Mouse (Mus musculus) ovary, postnatal 14 days (tissue): ENCODE data around the gene Nup98.

Experiments
- DNase-seq: peaks from one replicate; pipeline ENCODE4 v3.0.0; 2022; ENCODE audit warnings: low spot score

Nup98 gene

DNA sequence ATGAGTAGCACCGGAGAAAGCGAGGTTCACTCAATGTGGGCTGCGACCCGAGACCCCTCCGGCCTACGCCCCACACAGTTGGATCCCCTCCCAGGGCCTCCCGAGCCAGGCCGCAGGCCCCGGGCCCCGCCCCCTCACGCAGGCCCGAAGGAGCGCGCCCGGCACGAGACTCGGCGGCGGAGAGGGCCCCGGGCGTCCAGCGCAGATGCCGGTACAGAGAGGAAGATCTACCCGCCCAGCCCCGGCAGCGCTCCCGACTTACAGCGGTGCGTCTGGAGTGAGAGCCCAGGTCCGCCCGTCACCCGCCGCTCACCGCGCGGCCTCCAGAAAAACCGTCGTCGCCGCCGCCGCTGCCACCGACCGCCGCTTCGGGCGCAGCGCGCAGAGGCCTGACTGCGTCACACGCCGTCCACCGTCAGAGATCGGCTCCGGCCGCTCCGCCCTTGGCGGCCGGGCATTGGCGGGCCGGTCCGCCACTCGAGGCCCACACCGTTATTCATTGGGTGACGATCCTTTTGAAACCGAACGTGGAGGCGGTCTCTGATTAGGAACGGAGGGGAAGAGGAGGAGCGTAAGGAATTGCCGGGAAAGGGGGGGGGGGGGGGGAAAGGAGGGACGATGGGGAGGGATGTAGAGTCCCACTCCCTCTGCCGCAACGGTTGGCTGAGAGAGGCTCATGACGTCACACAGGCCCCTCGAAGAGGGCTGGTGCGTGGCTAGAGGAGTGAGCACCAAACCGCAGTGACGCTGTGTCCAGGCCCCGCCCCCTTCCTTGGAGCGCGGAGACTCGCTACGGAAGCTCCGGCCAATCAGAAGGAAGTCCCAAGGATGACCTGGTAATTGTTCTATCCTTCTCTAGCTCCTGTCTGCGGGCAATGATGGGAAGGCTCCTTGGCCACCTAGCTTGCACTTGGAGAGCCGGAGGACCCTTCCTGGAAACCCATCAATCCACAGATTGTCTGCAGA is at the start of gene Nup98, which contains the start of gene Pgap2:
Gene Nup98, minus strand, starts transcription at position 421 of the 966 bp plus-strand sequence.
Gene Pgap2, plus strand, starts transcription at position 453 of the 966 bp plus-strand sequence.
- DNase-seq = peak; percentile 96

DNA sequence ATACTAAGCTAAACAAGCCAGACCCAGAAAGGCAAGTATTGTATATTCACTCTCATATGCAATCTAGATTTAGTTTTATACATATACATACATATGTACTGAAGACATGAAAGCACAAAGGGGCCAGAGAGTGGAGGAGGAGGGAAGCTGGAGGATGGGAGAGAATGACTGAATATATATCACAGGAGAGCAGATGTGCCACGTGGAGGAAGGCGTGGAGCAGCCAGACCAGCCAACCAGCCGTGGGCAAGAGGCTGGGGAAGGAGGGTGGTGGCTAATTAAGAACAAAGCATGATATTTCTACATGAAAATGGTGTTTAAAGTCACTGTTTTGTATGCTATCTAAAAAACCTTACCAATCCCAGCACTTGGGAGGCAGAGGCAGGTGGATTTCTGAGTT is 48.8 kb upstream of the Nup98 start:
- DNase-seq = no peak

DNA sequence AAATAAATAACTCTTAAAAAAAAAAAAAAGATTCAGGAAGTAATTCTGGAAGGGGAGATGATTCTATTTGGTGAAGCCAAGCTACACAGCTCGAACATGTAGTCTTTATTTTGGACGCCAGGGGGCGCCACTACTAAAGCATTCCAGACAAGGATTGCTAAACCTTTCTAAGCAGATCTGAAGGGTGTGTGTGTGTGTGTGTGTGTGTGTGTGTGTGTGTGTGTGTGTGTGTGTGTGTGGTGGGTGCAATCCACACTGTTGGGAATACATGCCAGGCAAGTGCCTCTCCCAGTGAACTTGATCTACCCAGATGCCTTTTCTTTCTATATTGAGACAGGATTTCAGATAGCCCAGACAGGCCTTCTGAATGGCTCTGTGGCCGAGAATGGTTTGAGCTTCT is 48.2 kb upstream of the Nup98 start:
- DNase-seq = peak; percentile 79

DNA sequence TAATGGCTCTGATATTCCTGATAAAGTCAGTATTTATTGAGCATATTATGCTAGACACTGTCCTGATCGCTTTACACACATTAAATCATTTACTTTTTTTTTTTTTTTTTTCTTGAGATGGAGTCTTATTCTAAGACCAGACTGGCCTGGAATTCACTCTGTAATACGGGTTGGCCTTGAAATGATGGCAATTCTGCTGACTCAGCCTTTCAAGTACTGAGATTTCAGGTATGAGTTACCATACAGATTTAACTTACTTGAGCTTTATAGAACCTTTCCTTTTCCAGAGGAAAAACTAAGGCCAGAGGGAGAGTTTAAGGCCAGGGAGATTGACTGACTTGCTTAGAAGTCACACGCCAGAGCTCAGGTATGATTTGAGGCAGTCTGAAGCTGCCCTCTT is 46.7 kb upstream of the Nup98 start:
- no peak for DNase-seq

DNA sequence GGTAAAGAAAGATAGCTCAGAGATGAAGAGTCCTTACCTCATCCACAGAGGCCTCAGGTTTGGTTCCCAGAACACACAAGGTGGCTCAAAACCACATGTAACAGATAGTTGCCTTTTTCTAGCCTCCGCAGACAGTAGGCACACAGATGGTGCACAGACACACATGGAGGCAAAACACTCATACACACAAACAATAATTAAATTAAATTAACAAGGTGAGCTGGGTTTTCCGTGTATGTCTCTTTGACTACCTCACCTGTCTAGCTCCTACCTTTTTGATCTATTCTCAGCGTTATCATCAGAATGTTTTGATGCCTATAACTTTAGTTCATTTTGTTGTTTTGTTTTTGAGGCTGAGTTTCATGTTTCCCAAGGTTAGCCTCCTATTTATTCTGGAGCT is 46.0 kb upstream of the Nup98 start, which contains the start of gene Rhog:
Gene Rhog, minus strand, starts transcription at position 101 of the 400 bp plus-strand sequence.
- no peak for DNase-seq

DNA sequence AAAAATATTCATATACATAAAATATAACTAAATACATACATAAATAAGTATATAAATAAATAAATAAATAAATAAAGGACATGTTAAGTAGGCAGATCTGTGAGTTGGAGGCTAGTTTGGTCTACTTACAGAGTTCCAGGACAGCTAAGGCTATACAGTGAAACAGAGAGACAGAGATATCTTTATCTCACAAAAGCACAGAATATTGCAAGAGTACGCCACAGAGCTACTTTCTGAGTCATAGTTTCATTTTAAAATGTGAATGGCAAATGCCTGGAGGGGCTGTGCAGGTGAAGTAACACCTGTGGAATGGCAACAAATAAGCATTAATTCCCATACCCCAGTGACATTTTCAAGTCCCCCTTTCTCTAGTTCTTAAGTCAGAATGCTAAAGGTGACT is 43.7 kb upstream of the Nup98 start:
- no peak for DNase-seq

DNA sequence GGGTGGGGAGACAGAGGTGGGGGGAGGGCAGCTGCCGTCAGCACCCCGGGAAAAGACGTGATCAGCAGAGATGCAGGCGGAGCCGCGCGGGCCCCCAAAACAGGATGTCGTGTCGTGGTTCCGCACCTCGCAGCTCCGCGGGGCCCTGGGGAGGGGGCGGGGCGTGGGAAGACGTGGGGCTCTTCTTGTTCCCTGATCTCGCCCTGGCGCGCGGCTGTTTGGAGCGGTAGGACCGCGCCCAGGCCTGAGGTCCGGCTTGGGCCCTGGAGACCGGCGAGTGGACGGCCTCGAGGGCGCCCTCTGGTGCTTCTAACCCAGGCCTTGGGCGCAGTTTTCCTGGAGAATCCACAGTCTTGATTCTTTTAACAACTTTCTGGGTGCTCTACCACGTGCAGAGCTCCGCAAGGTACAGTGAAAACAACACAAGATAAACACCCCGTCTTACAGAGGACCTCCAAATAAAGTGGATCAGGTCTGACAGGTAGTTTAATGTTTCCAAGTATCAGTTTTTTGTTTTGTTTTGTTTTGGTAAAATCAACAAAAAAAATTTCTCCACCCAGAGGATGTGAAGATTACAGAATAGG is 40.7 kb upstream of the Nup98 start:
- peak; percentile 88 for DNase-seq

DNA sequence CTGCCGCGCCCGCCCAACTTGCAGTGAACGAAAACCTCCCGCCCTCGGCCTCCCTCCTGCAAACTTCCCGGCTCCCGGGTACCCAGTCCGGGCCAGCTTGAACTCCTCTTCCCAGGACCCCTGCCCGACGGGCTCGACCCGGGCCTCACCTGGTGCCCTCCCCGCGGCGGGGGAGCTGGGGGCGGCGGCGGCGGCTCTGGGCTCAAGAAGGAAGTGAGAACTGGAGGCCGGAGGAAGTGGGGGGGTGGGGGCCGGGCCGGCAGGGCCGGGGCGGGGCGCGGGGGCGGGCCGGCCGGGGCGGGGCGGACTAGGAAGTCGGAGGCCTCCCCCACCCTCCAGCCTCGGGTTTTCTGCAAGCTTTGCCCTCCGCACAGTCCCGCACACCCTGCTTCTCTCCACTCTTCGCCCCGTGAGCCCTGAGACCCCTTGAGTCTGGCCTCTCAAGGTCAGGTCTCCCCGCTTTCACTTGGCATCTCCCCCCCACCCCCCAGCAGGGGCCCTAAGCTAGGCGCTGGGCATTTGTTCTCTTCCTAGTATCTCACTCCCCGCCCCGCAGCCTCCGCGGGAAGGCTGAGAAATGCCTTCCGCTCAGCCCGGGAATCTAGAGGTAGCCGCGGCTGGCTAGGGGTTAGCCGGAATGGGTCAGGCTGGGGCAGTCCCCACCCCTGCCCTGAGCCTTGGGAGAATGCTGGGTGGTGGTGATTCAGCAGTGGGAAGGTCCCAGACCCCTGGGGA is 40.1 kb upstream of the Nup98 start:
- peak; percentile 61 for DNase-seq

DNA sequence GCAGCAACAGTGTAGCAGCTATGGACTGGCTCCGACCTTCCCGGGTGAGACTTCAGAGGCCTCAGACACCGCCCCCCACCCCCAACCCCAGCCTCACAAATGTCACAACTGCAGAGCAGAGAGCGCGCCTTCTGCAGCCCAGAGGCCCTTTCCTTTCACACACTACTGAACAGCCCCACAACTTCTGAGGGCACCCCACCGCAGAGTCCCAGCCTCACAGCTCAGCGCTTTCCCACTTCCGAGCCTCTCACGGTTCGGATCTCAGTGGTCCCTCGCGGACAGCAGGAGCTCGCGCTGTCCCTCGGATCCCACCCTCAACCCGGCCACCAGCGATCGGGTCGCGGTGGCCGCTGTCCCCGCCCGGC is 39.5 kb upstream of the Nup98 start:
- DNase-seq = no peak

DNA sequence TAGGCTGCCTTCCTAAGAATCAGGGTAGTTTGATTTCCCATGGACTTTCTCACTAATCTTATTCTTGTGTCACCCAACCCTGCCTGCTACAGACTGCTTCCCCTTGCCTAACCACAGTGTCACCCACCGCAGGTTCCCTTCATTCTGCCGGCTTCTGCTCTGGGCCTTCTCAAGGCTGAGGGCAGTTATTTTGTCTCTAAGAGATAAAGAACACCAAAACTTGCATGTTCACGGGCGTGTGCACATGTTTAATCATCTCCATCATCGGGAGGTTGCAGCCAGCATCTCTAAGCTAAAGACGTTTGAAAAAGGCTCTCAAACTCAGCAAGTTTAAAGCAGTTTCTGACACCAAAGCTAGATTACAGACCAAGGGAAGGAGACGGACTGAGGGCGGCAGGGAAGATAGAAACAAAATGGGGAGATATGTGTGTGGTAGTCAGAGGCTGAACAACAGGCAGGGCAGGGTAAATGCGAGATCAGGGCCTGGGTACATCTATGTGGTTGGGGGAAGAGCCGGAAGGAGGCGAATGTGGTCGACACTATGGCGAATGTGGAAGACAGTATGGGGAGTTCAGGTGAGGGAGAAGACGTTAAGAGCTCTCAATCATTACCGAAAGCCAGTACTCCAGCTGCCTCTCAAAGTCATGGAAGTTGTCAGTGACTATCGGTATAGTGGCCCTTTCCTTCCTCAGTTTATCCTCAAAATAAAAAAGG is 38.9 kb upstream of the Nup98 start:
- DNase-seq = no peak

DNA sequence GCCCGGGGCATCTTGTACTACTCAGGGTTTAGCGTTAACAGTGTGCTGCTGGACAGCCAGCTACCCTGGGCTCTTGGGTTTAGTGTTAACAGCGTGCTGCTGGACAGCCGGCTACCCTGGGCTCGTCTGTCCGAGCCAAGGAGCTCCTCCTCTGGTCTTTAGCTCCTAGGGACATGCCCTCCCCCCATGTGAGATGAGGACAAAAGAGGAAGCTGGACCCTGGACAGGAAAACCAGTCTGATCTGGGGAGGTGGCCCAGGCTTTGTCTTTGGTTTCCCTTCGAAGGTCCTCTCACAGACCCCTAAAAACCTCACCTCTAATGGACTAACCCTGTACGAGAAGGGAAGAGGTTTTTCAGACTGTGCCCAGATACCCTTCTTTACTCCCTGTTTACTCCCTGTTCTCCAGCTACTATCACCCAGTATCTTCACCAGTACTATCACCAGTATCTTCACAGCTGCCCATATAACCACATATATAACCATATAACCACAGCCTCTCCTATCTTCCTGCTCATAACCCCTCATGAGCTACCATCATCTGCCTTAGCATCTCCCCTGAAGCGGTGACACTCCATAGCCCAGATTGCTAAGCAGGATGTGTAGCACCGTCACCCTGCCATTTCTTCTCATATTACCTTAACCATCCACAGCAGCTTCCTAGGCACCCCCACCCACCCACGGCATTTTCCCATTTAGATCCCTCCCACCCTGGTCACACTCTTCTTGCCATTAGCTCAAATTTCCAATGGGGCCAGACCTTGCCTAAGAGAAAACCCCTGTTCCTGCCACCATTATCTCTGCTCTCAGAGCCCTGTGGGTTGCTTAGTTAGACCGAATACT is 37.2 kb upstream of the Nup98 start:
- DNase-seq = no peak

DNA sequence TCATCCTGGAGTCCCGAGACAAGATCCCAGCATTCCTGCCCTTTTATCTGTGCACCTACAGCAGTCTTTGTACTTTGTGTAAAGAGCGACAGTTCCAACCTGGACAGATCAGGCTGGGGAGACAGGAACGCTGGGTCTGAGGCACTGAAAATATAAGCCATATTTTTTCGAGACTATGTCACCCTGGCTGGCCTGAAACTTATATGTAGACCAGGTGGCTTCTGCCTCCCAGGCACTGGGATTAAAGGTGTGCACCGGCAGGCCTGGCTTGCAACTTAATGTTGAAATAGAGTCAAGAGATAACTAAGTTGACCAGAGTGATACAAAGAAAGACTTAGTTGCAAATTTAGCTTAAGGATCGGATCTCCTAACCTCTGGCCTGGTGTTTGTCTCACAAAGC is 36.3 kb upstream of the Nup98 start:
- no peak for DNase-seq

DNA sequence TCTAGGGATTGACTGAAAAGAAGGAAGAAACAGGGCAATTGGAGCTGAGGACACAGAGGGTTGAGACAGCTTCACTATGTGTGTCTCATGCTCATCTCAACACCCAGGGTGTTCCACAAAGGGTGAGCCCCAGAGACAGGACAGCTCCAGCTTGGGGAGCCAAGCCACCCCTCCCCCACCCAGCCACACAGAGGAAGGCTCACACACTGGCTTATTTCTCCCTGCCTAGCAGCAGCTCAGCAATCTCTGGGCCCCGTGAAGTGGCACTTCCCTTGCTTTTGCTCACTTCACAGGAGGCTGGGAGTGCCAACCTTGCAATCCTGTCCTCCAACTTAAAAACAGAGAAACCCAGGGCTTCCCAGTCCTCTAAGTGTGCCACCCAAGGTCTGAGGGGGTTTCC is 35.8 kb upstream of the Nup98 start:
- DNase-seq = no peak

DNA sequence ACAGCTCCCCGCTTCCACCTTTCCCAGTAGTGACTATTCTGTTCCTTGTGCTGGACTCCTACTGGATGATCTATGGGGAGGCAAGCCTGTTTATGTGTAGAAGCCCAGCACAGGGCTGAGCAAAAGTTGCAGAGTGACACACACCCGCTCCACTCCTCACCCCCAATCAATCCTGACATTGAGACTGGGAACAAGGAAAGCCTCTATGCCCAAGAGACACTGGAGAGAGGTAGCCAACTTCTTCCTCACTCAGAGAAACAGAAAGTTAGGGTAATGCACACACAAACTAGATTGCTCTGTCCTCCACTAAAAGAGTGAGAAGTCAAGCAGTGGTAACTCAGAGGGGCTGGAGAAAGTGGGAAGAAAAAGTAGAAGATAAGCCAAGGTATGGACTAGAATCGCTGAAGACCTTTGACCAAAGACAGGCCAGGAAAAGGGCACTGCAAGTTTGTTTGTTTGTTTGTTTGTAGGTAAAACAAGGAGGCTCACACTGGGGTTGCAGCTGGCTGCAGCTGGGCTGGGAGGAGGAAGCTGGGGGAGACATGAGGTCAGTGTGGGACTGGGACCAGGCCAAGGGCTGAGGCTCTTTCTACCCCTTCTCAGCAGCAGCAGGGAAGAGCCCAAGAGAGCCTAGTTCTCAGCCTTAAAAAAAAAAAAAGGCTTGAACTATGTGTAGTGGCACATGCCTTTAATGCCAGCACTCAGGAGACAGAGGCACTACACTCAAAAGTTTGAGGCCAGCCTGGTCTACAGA is 35.0 kb upstream of the Nup98 start:
- no peak for DNase-seq

DNA sequence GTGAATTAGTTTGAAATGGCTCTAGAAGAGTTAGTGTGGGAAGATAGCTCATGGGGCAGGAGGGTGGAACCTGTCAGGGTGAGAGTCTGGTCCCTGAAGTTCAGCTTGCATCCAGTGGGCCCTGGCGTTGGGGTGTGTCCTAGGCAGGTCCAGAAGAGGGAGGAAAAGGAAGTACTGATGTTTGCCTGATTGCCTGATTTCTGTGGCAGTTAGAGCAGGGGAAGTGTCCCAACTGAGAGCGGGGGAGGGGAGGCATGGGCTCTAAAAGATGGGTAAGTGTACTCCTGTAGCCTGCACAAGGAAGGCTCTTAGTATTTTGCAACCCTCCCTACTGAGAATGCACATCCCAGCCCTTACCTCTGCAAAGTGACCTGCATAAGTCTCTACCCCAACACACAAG is 33.9 kb upstream of the Nup98 start:
- no peak for DNase-seq

DNA sequence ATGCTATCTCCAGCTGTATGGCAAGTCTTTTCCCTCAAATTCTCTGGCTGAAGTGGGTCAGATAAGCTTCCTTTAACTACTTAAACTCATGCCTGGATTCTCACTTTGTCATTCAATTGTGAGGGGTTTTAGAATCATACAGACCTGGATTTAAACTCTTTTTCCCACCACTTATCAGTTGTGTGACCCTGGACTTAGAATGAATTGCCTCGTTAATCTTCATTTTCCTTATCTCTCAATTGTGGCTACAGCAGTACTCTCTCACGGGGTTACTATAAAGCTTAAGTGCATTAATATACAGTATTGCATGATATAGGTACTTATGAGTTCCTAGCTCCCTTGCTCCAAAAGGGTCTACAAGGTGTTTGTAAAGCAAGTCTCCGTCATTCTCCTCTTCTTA is 32.9 kb upstream of the Nup98 start:
- DNase-seq = no peak

DNA sequence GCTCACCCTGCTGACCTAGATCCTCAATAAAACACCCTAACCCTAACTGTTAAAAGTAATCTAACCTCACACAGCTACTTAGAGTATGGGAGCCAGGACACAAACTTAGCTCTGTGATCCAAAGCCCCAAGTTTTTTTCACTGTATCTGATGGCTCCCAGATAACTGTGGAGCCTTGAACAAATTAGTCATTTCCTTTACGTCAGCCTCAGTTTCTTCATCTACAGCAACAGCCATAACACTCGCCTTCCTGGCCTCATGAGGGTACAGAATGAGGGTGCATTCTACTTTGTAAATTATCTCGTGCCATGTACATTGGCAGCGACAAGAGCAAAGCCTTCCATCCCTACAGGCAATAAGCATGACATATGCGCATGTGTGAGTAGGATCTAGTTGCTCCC is 32.4 kb upstream of the Nup98 start:
- DNase-seq = no peak

DNA sequence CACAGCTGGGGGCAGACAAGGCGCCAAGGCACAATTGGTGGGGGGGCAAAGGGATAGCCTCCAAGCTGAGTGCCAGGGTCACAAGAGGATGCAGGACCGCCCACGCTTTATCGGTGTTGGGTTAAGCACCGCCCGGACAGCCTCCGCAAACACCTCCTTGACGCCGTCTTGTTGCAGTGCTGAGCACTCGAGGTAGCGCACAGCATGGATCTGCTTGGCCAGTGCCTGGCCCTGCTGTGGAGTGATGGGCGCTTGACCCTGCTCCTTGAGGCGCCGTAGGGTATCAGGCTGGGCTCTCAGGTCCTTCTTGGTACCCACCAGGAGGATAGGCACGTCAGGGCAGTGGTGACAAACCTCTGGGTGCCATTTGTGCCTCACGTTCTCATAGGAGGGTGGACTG is 29.6 kb upstream of the Nup98 start:
- no peak for DNase-seq

DNA sequence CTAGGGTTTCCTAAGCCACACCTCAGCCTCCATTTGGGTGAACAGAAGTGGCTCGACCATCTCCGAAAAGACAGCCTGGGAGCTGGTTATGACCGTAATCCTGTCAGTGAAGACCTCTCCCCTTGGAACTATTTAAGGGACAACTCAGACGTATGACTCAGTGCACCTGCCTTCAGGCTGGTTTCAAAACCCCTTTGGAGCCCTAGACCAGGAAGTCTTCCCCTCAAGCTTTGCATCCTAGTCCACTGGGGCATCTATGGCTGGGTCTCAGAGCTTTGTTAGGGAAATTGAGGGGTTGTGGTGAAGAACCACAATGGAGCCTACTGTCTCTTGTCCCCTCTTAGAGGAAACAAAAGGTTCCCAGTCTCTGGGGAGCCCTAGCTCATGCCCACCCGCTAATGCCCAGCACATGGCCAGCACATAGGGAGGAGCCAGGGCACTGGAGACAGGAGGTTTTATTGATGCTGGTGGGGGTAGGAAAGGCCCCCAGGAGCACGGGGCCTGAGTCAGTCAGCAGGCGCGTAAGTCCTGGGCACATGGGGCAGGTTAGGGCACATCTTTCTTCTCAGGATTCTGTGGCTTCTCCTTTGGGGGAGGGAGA is 28.8 kb upstream of the Nup98 start:
- DNase-seq = no peak

DNA sequence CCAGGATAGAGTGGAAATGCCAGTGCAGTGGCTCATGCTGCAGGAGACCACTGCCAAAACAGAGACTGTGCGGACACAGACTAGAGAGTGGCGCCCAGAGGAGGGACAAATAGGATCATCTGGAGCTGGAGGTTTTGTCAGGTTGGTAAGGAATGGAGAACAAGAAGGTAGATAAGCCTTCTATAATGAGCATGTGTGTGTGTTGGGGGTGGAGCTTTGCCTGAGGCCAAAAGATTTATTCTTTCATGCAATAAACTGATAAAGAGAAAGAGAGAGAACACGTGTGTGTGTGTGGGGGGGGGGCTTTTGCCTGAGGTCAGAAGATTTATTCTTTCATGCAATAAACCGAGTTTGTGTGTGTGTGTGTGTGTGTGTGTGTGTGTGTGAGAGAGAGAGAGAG is 23.1 kb upstream of the Nup98 start:
- no peak for DNase-seq
